Mouse (Mus musculus): ENCODE results near the gene Rab40c. TPM values are rescaled to one million over a fixed set of nuclear protein-coding genes. Genes with fewer than 3 reads are reported as not detected.

The Rab40c gene
- polyA plus RNA-seq, 1 experiment from 2014 or later = 36.6 TPM

DNA sequence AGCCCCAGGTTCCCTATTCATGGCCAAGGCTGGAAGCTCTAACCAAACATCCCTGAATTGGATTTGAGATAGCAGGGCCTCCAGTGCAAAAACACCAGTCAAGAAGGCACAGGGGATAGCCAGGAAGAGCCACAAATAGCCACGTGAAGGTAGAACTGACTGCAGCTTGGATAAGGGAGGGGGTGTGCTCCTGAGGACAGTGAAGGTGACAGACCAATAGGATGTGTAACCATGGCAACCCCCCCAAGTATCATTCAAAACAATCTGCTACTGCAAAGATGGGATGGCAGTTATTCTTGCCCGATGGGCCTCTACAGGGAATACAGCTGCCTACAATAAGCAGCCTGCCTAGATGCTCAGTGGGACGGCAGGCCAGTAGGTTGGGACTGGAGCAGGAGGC lies 82.0 kb downstream of the Rab40c start:
- WGBS = 53% methylated on average over 3 of the region's 3 CpGs
- 0 out of 2 replicates have a peak overlapping the region, but pooled peaks have one; percentile 39 for H3K27ac ChIP-seq

DNA sequence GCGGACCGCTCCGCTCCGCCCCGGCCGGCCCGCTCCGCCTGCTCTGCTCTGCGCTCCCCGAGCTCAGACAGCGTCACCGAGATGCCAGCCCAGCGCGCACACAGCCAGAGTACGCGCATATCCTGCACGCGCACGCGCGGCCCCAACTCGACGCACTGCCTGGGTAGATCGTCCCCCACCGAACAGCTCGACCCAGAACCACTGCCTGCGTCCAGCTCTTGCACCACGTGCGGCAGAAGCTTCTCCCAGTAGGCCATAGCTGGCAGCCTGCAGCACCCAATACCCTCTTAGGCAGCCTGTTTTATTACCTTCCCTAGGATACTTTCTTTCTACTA lies 82.5 kb downstream of the Rab40c start, which contains the start of gene Rhbdl1:
Gene Rhbdl1 (minus strand): TSS at position 220 of the 335 bp plus-strand sequence.
- H3K27me3 ChIP-seq = no peaks in the 10 kb centered on the region
- H3K9me3 ChIP-seq = no peaks in the 10 kb centered on the region
- peaks cover 58% of the 10 kb centered on the region for H3K36me3 ChIP-seq
- peak within 1 kb of the TSS; percentile 43 for H3K4me3 ChIP-seq
- H3K4me1 ChIP-seq = peaks cover 44% of the 10 kb centered on the region
- ATAC-seq (ENCODE audit: insufficient number of reproducible peaks, insufficient read depth, low FRiP score, low TSS enrichment, low read depth) = no peak
- peak within 1 kb of the TSS; percentile 72 for H3K9ac ChIP-seq
- H3K27ac ChIP-seq = peak within 1 kb of the TSS; percentile 39; the same call in 1 of the 2 replicates
- peak within 1 kb of the TSS; percentile 98 for H3K4me2 ChIP-seq
- 3% methylated on average over 29 of the region's 29 CpGs for WGBS

More for the DNA sequence above, 82.0 kb downstream of the Rab40c start:
- Histone ChIP-seq H3K4me1 (peaks cover 43% of the 10 kb centered on the region), H3K27me3 (no peaks in the 10 kb centered on the region), H3K36me3 (peaks cover 63% of the 10 kb centered on the region), H3K4me3 (peak overlapping the region; percentile 43), H3K9ac (peak overlapping the region; percentile 72), H3K4me2 (peak overlapping the region; percentile 98), H3K9me3 (no peaks in the 10 kb centered on the region)
- no peak for ATAC-seq (ENCODE audit: insufficient number of reproducible peaks, insufficient read depth, low FRiP score, low TSS enrichment, low read depth)

DNA sequence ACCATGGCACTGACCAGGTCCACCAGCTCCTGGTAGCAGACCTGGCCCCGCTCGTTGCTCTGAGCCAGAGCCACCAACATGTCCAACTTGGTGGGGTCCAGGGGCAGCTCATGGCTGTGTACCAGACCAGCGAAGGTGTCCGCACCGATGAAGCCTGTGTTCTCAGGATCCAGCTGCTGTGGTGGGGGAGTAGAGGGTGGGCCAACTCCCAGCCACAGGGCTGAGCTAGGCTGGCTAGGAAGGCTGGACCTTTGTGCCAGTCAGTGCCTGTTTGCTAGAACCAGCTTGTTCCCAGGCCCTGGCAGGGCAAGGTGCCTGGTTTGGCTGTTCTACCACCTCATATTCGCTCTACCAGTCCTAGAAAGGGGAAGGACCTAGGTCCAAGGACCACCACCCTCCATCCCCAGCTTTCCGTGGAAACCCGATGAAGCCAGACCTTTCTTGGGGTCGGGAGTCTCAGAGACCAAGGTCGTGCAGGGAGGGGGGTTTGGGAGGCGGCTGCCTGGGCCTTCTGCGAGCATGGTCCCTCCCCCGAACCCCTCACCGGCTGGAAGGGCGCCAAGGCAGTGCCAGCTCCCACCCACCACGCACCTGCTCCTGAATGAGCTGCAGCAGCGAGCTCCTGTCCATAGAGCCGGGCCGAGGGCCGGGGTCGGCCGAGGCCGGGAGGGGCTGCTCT lies 83.0 kb downstream of the Rab40c start:
- peak overlapping the region; percentile 98 for H3K4me2 ChIP-seq
- no peaks in the 10 kb centered on the region for H3K27me3 ChIP-seq
- peaks cover 50% of the 10 kb centered on the region for H3K4me1 ChIP-seq
- H3K9me3 ChIP-seq = no peaks in the 10 kb centered on the region
- peak overlapping the region; percentile 43 for H3K4me3 ChIP-seq
- peak overlapping the region; percentile 72 for H3K9ac ChIP-seq
- peak overlapping the region; percentile 39; the same call in 1 of the 2 replicates for H3K27ac ChIP-seq
- 25% methylated on average over 23 of the region's 23 CpGs for WGBS
- ATAC-seq (ENCODE audit: insufficient number of reproducible peaks, insufficient read depth, low FRiP score, low TSS enrichment, low read depth) = no peak
- peaks cover 56% of the 10 kb centered on the region for H3K36me3 ChIP-seq

DNA sequence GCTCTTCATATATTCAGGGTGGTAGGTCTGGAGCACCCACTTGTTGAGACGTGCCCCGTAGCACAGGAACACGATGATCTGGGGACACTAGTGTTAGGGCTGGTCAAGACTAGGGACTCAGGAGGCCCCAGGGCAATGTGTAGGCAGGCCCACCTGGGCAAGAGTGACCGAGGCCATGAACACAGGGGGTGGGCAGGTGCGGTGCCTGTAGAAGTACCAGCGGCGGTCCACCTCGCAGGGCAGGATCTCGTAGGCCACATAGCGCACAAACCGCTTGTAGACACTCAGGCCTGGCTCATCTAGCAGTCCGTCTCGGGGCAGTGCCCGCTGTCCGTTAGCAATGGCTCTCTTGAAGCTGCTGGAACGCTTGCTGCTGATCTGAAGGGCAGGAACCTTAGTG lies 83.7 kb downstream of the Rab40c start:
- H3K4me1 ChIP-seq = peaks cover 57% of the 10 kb centered on the region
- no peaks in the 10 kb centered on the region for H3K27me3 ChIP-seq
- H3K9ac ChIP-seq = no peak overlapping the region
- ATAC-seq (ENCODE audit: insufficient number of reproducible peaks, insufficient read depth, low FRiP score, low TSS enrichment, low read depth) = no peak
- H3K36me3 ChIP-seq = peaks cover 56% of the 10 kb centered on the region
- H3K4me2 ChIP-seq = peak overlapping the region; percentile 98
- 90% methylated on average over 16 of the region's 16 CpGs for WGBS
- H3K27ac ChIP-seq = 0 out of 2 replicates have a peak overlapping the region, but pooled peaks have one; percentile 16
- H3K9me3 ChIP-seq = no peaks in the 10 kb centered on the region
- H3K4me3 ChIP-seq = no peak overlapping the region

DNA sequence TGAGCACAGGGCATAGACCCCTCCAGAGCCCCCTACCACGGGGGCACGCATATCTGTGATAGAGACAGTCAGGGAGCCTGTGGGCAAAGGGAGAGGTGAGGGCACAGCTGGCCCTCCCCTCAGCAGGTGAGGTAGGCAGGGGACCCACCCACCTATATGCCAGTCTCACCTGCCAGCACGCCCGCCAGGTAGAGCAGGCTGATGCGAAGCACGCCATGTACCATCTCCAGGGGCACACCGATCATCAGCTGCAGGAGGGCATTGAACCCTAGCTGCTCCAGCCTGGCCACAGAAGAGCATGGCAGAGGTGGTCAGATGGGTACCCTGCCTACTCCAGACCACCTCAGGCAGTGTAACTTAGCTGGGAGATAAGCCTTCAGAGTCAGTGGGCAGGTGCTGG lies 84.2 kb downstream of the Rab40c start:
- peaks cover 56% of the 10 kb centered on the region for H3K36me3 ChIP-seq
- WGBS = 91% methylated on average over 7 of the region's 7 CpGs

DNA sequence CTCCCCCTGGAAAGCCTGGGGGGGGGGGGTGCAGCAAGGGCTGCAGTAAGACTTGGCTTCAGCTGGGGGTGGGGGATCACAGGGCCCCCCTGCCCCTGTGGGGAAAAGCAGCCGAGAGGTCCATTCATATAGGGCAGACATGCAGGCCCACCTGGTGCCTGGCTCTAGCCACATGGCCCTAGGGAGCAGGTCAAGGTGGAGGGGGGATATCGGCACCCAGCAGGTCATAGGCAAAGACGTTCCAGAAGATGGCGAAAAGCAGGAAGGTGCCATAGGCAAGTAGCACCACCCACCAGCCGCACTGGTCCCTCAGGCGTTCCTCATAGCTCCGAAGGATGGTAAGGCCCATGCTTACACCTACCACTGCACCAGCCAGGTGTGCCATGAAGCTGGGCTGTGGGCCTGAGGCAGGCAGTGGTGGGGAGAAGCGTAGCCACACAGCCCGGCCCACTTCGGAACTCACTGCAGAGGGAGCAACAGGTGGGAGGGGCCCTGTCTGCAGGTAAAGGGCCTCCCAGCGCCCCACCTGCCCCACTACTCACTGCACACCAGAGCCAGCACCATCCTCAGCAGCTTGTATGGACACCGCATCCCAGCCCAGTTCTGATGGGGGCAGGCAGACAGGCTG lies 84.8 kb downstream of the Rab40c start:
- Histone ChIP-seq H3K9ac (peak overlapping the region; percentile 93), H3K4me3 (peak overlapping the region; percentile 86), H3K9me3 (no peaks in the 10 kb centered on the region), H3K4me2 (peak overlapping the region; percentile 98), H3K36me3 (peaks cover 56% of the 10 kb centered on the region), H3K4me1 (peaks cover 68% of the 10 kb centered on the region), H3K27ac (no peak overlapping the region), H3K27me3 (no peaks in the 10 kb centered on the region)
- WGBS = 83% methylated on average over 12 of the region's 12 CpGs
- no peak for ATAC-seq (ENCODE audit: insufficient number of reproducible peaks, insufficient read depth, low FRiP score, low TSS enrichment, low read depth)

More for the DNA sequence above, 84.2 kb downstream of the Rab40c start:
- H3K27ac ChIP-seq = no peak overlapping the region
- H3K27me3 ChIP-seq = no peaks in the 10 kb centered on the region
- peak overlapping the region; percentile 93; the same call in 1 of the 2 replicates for H3K9ac ChIP-seq
- H3K4me2 ChIP-seq = peak overlapping the region; percentile 98
- H3K4me1 ChIP-seq = peaks cover 62% of the 10 kb centered on the region
- no peak for ATAC-seq (ENCODE audit: insufficient number of reproducible peaks, insufficient read depth, low FRiP score, low TSS enrichment, low read depth)
- no peaks in the 10 kb centered on the region for H3K9me3 ChIP-seq
- H3K4me3 ChIP-seq = peak overlapping the region; percentile 86; the same call in 1 of the 2 replicates

DNA sequence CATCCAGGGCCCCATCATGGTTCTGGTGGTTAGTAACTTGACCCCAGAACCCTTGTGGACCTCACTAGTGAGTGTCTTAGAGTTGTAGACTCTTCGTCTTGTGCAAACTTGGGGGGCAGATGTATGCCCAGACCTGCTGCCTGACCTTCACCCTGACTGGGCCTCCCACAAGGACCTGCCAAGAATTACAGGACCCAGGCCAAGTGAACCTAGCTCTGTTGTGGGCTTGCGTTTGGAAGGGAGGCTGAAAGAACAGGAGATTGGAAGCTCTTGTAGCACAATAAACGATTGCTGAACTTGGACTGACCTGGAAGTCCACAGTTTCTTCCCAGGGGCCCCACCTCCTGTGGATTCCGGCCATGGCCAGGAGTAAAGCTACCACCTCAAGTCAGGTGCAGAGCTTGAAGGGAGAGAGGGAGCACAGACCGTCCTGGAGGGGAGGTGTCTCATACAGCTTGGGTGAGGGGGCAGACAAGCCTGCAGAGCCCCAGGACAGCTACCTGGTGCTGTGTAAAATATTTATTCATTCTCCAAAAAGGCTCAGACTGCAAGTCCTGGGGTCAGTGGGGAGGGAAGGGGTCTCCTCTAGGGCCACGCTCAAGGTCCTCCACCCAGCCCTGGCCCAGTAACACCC lies 85.4 kb downstream of the Rab40c start:
- H3K4me1 ChIP-seq = peaks cover 72% of the 10 kb centered on the region
- peak overlapping the region; percentile 98 for H3K4me2 ChIP-seq
- H3K27me3 ChIP-seq = no peaks in the 10 kb centered on the region
- no peak for ATAC-seq (ENCODE audit: insufficient number of reproducible peaks, insufficient read depth, low FRiP score, low TSS enrichment, low read depth)
- peak overlapping the region; percentile 93 for H3K9ac ChIP-seq
- H3K9me3 ChIP-seq = no peaks in the 10 kb centered on the region
- WGBS = 50% methylated on average over 6 of the region's 6 CpGs
- peak overlapping the region; percentile 95 for H3K27ac ChIP-seq
- peak overlapping the region; percentile 86 for H3K4me3 ChIP-seq
- peaks cover 52% of the 10 kb centered on the region for H3K36me3 ChIP-seq

DNA sequence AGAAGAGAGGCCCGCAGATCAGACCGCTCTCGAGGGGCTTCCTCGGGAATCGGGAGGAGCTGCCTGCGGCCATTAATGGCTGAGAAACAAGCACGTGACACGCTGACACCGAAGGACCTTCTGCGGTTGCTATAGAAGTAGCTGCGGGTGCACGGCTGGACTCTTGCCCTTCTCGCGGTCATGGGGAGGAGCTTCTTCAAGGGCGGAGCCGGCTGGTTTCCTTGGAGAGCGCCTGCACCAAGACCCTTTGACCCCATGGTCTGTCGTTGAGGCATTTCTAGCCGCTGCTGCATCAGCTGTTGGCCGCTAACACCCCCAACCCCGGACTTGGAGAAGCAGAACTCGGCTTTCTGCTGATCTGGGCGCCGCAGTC lies 86.2 kb downstream of the Rab40c start, which contains the start of gene Stub1:
Gene Stub1 (minus strand): TSS at position 114 of the 373 bp plus-strand sequence.
- H3K4me1 ChIP-seq = peaks cover 75% of the 10 kb centered on the region
- no peaks in the 10 kb centered on the region for H3K9me3 ChIP-seq
- peak within 1 kb of the TSS; percentile 95 for H3K27ac ChIP-seq
- peak within 1 kb of the TSS; percentile 98 for H3K4me2 ChIP-seq
- ATAC-seq (ENCODE audit: insufficient number of reproducible peaks, insufficient read depth, low FRiP score, low TSS enrichment, low read depth) = peak; percentile 11; the same call in 1 of the 2 replicates
- H3K36me3 ChIP-seq = peaks cover 47% of the 10 kb centered on the region
- peak within 1 kb of the TSS; percentile 93 for H3K9ac ChIP-seq
- WGBS = under 1% methylated on average over 24 of the region's 24 CpGs
- no peaks in the 10 kb centered on the region for H3K27me3 ChIP-seq
- peak within 1 kb of the TSS; percentile 86 for H3K4me3 ChIP-seq

DNA sequence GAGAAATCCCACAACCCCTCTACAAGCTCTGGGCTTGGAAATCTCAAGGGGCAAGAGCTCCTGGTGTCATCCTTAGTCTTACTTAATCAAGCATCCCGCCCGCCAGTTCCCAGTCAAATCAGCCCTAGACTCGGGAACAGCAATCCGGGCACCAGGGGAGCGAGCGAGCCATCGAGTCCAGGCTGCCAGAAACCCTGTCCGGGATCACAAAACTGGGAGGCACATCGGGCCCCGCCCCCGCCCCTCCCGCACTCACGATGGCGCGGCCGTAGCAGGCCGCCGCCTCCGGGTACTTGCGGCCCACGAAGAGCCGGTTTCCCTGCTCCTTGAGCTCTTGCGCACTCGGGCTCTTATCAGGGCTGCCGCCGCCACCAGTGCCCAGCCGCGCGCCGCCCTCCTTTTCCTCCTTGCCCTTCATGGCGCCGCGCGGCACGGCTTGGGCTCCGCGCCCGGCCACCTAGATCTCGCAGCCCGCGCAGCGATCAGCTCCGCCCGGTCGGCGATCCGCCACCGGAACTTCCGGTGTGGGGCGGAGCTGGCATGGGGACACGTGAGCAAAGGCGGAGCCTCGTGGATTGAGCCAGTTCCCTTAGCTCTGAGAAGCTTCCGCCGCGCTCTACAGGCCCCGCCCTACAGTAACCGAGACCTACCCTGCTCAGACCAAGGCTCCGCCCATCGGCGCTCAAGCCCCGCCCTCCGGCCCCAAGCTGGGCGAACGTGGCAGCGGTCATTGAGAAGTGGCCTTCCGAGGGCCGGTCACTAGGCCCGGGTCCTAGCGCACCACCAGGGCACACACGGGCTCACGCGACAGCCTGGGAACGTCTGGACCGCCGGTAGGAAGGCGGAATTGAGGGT lies 86.9 kb downstream of the Rab40c start:
- Histone ChIP-seq H3K4me1 (peaks cover 79% of the 10 kb centered on the region), H3K36me3 (peaks cover 47% of the 10 kb centered on the region), H3K27ac (peak overlapping the region; percentile 95), H3K27me3 (no peaks in the 10 kb centered on the region), H3K9me3 (no peaks in the 10 kb centered on the region), H3K4me2 (peak overlapping the region; percentile 98), H3K9ac (peak overlapping the region; percentile 93), H3K4me3 (peak overlapping the region; percentile 86)
- WGBS = under 1% methylated on average over 71 of the region's 77 CpGs
- ATAC-seq (ENCODE audit: insufficient number of reproducible peaks, insufficient read depth, low FRiP score, low TSS enrichment, low read depth) = peak; percentile 85

Measured in embryonic facial prominence, embryonic 13.5 days (tissue).